Mouse (Mus musculus): ENCODE measurements around the gene Retreg2.

Gene Retreg2

GRCm38 (mm10) chr1:75142301-75143261 lies at the start of gene Retreg2, which contains the start of gene Cnppd1:
Gene Retreg2 (plus strand): TSS chr1:75142778.
Gene Cnppd1 (minus strand): TSS chr1:75142711.
- DNase-seq = peak; percentile 97

- DNase-seq = peak; percentile 19
These were observed 20.4 kb upstream of the Retreg2 start for GRCm38 (mm10) chr1:75122211-75122610.

GRCm38 (mm10) chr1:75124346-75125321 lies 17.9 kb upstream of the Retreg2 start, which contains the start of gene Nhej1:
Gene Nhej1 (minus strand): TSS chr1:75125200.
- DNase-seq = peak; percentile 97

GRCm38 (mm10) chr1:75125418-75125817 lies 17.2 kb upstream of the Retreg2 start:
- DNase-seq = no peak

GRCm38 (mm10) chr1:75128641-75129040 lies 13.9 kb upstream of the Retreg2 start:
- DNase-seq = no peak

- no peak for DNase-seq
These were observed 9.0 kb upstream of the Retreg2 start, which contains the start of gene Slc23a3 for GRCm38 (mm10) chr1:75133421-75134207. Gene Slc23a3 (minus strand): TSS chr1:75133890.

GRCm38 (mm10) chr1:75136293-75136692 lies 6.3 kb upstream of the Retreg2 start:
- no peak for DNase-seq

- DNase-seq = no peak
These were observed 5.8 kb upstream of the Retreg2 start for GRCm38 (mm10) chr1:75136730-75137129.

- no peak for DNase-seq
These were observed 4.1 kb upstream of the Retreg2 start for GRCm38 (mm10) chr1:75138448-75138847.

- peak; percentile 35 for DNase-seq
These were observed 1.9 kb upstream of the Retreg2 start for GRCm38 (mm10) chr1:75140601-75141190.

GRCm38 (mm10) chr1:75141486-75142190 lies 940 bp upstream of the Retreg2 start:
- peak; percentile 77 for DNase-seq

GRCm38 (mm10) chr1:75145589-75145988 lies 3.0 kb downstream of the Retreg2 start:
- DNase-seq = no peak

- no peak for DNase-seq
These were observed 5.0 kb downstream of the Retreg2 start for GRCm38 (mm10) chr1:75147411-75148135.

- no peak for DNase-seq
These were observed 6.1 kb downstream of the Retreg2 start for GRCm38 (mm10) chr1:75148727-75149126.

GRCm38 (mm10) chr1:75155837-75156236 lies 13.3 kb downstream of the Retreg2 start:
- DNase-seq = no peak

- DNase-seq = no peak
These were observed 16.4 kb downstream of the Retreg2 start for GRCm38 (mm10) chr1:75158990-75159389.

GRCm38 (mm10) chr1:75159540-75160255 lies 17.1 kb downstream of the Retreg2 start:
- no peak for DNase-seq

- no peak for DNase-seq
These were observed 17.7 kb downstream of the Retreg2 start for GRCm38 (mm10) chr1:75160256-75160617.

GRCm38 (mm10) chr1:75168093-75168471 lies 25.5 kb downstream of the Retreg2 start:
- no peak for DNase-seq
